Mouse (Mus musculus) spleen, adult 18-20 months (tissue): ENCODE data around the gene Lrsam1.

Experiments used
- DNase-seq, 2 experiments: peaks; one replicate each; pipeline ENCODE4 v3.0.0; 2022; ENCODE audit warnings: mixed read lengths in 2 of 2

The Lrsam1 gene

DNA sequence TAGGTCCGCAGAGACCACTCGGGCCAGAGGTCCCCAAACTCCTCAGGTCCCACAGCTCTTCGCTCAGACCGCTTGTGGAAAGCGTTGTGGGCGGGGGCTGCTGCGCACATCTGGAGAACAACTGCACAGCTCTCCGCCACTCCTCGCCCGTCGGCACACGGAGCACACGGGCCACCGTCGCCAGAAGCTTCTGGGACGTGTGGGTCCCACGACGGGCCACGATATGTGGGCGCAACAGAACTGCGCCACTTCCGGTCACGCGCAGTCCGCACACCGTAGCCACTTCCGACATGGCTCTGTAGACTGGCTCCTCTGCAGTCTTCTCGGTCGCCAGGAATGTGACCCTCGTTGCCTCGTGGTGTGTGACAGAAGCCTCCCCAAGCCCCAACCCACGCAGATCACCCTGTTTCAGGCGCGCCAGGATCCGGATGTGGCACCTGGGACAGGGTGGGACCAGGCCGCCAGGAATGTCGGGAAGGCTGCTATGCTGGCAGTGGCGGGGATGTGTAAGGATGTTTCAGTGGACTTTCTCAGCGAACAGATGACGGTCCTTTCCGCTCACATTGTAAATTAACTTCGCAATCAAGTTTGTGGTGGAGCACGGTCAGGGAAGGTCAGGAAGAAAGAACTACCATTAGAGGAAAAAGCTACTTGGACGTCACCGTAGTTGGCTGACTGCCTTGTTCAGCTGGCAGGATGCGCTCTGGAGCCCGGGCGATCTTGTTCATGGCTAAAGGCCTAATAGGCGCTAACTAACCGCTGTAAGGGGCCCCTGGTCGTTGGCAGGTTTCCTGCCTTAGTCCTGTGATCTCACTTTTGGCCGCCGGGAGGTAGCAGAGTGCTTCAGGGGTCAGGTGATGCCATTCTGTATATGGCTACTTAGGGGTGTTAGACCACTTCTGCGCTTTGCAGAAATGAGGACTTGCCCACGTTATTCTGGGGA lies 5.5 kb upstream of the Lrsam1 start:
- DNase-seq: peak; percentile 76 to 78

DNA sequence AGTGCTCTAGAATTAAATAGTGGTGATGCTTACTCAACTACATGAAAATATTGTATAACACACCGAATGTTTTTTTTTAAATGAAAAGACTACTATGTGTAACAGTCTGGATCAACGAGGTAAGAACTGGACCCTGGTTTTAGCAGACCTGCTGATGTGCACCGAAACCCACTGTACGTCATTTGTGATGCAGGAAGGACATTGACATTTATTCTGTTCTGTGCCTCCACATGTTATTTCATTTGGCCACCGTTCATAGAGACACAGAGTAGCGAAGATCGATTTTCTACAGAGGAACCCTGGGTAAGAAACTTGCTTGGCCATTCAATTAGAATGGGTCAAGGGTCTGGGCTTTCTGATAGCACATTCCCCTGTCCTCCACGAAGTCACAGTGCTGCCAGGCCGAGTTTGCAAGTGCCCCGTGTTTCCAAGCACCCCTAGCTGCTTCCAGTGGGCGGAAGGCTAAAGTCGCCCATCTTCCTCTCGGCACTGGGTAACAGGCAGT lies 4.8 kb upstream of the Lrsam1 start:
- no peak for DNase-seq

DNA sequence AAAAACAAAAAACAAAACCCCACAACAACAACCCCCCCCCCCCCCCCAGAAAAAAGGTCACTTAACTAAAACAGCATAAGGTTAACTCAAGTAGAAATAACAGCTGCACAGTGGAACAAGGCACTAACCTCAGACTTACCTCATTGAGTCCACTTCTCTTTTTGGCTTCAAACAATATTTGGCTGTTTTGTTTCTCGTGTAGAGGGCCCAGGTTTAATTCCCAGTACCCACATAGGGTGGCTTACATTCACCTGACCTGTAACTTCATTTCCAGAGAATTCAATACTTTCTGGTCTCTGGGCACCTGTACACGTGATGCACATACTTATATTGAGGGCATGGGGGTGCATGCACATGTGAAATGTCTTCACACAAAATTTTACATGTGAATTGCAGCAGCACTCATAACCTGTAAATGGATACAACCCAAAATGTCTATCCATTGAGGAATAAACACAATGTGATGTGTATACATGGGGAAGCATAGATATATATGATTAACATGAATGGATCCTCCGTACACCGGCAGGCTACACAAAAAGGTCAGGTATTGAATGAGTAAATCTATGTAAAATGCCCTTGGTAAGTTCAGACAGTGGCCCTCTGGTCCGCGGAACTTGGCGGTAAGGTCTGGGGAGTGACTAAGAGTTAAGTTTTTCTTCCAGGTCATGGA lies 4.2 kb upstream of the Lrsam1 start:
- no peak for DNase-seq

DNA sequence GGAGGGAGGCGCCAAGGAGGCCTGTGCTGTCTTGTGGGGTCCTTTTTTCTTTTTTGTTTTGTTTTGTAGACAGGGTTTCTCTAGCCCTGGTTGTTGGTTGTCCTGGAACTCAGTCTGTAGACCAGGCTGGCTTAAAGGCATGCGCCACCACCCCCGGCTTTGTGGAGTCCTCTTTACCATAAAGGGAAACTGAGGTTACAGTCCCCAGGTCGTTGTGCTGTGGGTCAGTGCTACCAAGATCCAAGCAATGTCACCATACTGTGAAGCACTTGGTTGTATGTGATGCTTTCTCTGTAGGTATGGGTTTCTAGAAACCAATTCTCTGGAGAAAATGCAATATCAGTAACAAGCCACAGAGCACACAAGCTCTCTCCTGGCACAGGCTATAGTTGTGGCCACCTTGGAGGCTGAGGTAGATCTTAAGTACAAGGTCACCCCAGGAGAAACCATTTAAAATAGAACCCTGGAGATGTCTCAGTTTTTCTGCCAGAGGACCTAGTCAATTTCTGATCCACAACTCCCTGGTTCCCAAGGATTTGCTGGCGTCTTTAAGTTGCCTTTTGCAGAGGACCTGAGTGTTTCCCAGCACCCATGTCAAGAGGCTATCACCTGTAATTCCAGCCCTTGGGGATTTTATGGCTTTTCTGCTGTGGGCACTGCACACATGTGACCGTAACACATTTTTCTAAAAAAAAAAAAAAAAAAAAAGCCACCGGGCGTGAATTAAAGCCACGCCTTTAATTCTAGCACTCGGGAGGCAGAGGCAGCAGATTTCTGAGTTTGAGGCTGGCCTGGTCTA lies 3.4 kb upstream of the Lrsam1 start:
- no peak for DNase-seq

DNA sequence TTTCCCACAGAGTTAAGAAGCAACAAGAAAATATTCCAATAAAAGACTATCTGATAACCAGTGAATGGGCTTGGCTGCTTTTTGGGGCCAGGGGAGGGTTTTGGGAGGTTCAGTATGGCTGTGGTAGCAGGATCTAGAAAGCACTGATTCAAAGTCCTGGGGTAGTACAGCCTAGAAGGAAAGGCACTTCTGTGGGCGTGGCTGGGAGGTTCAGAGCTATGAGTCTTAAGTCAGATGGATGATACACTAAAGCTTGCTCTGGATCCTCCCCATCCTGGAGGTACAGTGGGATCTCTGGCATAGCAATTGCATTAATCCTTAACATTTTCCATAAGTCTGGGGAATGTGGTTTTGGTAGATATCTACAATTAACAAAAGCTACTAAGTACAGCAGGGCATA lies 2.6 kb upstream of the Lrsam1 start:
- DNase-seq: no peak

DNA sequence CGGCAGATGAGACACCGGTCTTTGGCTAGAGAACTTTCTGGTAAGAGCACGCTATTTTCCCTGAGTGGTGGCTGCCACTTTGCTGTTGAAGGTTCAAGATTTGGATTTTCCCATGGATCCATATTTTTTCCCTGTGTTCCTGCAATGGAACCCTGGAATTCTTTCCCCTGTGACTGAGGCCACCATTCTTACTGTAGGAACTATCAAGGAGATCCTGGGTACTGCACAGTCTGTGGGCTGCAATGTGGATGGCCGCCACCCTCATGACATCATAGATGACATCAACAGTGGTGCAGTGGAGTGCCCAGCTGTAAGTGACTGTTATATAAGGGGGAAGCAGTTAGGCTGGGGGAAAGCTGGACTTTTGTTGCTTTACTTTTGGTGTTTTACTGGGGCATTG lies 2.1 kb upstream of the Lrsam1 start:
- no peak for DNase-seq

DNA sequence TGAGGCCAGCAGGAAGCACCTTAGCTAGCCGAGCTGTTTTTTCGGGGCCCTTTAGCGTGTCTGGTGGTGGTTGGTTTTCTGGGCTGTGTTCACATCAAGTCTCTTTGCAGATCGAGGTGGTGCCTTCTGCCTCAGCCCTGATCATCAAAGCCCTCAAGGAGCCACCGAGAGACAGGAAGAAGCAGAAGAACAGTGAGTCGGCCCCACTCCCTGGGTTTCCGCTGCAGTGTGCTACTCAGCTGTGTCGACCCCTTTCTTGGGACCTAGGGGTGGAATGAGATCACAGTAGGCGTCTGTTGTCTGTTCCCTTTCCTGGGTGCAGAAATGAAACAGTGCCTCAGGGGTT lies 1.4 kb upstream of the Lrsam1 start:
- DNase-seq: no peak

DNA sequence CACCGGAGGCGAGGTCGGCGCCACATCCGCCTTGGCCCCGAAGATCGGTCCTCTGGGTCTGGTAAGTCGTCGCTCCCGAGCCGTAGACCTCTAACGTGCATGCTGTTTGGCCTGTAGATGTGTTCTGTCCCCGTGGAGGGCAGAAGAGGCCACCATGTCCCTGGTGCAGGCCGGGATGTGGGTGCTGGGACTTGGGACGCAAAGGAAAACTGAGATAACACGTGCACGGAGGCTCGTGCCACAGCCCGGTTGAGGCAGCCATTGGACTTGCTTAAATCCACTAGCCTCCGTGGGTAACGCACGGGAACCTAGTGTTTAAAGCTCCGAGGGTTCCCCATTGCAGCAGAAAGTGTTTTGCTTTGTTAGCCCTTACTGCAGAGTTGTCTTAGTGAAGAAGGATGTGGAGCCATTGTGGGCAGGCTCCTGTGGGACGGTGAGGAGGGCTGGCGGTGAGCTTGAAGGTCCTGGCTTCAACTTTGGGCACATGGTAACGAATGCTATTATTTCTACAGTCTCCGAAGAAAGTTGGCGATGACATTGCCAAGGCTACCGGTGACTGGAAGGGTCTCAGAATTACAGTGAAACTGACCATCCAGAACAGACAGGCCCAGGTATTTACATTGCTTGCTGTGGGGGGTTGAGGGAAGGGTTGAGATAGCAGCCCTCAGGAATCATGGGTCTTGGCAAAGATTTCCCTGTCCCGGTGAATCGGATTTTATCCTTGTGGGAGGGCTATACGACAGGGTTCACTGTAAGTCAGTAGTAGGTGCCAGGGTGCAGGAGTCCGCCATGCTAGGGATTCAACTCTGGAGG lies 854 bp upstream of the Lrsam1 start:
- DNase-seq: no peak

DNA sequence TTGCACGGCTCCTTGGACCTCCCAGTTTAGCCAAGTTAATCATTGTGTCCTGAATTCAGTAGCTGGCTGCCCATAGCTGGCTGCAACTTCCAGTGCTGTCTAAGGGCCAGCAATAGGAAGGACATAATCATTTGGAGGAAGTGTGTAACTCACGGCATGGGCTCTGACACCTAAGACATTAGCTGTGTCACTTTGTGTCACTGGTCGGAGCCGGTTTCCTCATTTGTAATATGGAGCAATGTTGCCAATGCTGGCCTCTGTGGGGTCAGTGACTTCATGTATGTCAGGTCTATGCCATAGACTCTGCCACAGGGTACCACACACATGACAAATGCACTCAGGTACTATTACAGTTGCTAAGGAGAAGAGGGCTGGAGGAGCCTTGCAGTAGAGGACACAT lies 1.1 kb downstream of the Lrsam1 start:
- no peak for DNase-seq

DNA sequence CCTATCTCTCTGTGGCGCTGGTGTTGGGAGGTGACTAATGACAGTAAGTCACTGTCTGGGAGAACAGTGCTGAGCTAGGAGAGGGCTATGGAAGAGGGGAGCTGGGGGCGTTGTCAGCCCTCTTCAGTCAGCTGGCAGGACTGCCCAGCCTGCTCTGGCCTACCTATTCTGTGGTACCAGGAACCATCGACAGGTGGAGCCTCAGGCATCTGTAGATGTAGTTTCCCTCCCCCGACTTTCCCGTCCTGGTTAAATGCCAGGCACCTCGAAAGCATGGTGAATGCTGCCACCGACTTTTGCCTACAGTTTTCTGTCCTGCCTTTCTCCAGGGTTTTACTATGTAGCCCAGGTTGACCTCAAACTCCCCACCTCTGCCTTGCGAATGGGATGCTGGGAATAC lies 4.1 kb downstream of the Lrsam1 start:
- DNase-seq: no peak

DNA sequence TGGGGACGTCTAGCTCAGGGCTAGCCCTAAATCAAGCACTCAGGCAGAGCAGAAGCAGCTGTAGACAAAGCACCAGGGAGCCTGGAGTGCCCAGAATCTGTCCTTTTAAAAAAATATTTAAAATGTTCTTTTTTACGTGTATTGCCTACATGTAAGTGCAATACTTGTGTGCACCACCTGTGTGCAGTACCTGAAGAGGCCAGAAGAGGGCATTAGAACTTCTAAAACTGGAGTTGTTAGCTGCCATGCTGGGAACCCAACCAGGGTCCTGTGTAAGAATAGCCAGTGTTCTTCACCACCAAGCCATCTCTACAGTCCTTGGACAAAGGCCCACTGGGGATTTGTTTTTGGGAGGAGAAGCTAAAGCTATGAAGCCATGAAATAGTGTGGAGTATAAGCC lies 6.8 kb downstream of the Lrsam1 start:
- no peak for DNase-seq

DNA sequence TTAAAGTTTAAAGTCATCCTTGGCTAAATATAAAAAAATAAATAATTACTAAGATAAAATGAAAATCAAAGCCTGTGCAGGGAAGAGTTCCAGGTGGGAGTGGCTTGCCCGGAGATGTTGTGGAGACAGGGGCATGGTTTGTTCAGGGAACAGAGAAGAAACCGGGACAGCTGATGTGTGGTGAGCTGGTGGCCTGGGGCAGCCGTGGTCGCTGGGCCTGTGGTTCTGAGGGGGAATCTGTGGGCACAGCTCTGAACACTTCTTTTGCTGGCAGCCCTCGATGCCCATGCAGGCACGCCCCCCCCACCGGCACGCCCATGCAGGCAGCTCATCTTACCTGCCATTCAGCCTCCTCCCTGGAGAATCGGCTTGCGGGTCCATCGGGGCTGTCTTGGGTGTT lies 14.0 kb downstream of the Lrsam1 start:
- DNase-seq: no peak

DNA sequence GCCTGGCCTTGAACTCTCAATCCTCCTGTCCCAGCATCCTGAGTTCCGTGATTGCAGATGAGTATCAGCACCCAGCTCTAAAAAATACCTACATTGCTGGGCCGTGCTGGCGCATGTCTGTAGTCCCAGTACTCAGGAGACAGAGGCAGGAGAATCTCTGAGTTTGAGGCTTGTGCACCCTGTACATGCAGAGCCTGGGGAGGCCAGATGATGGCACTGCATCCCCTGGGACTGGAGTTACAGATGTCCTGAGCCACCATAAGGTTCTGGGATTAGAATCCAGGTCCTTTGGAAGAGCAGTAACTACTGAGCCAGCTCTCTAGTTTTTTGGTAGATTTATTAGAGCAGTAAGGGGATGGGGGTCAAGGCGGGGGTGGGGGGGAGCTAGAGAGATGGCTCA lies 20.9 kb downstream of the Lrsam1 start:
- no peak for DNase-seq

DNA sequence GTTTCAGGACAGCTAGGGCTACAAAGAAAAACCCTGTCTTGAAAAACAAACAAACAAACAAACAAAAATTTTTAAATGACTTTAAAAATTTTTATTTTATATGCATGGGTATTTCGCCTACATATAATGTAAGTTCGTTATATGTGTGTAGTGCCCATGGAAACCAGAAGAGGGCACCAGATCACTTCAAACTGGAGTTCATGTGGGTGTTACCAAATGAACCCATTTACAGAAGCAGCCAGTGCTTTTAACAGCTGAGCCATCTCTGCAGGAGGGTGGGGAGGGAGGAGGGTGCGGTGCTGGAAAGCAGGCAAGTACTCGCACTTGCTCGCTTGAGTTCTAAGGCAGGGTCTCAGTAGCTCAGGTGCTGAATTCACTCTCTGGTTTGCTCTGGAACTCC lies 22.0 kb downstream of the Lrsam1 start:
- peak in 1 of 2 experiments; percentile 27 for DNase-seq

DNA sequence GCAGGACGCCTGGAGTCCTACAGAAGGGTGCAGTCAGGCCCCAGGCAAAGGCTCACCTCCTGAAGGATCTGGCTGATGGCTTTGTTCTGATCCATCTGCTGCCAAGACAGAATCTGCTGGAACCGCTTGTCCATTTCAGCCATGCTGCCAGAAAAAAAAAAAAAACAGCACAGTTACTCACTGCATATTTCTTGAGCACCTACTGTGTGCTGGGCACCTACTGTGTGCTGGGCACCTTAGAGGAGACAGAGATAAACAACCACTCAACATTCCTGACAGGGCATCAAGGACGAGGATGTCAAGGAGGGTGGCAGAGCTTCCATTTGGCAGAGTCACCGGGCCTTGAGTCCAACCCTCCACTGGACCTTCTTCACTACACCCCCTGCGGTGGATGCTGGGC lies 22.7 kb downstream of the Lrsam1 start:
- no peak for DNase-seq

DNA sequence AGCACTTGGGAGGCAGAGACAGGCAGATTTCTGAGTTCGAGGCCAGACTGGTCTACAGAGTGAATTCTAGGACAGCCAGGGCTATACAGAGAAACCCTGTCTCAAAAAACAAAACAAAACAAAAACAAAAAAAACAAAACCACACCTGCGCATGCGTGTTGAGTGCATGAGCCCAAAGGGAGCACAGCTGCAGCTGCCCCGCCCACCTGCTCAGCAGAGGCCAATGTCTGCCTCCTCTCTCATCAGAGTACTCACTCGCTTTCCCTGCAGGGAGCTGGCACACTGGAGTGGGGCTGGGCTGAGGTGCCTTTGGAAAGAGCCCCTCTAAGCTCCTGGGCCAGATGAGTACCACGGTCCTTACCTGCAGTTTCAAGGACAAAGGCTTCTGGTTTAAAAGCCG lies 29.7 kb downstream of the Lrsam1 start:
- DNase-seq: no peak

DNA sequence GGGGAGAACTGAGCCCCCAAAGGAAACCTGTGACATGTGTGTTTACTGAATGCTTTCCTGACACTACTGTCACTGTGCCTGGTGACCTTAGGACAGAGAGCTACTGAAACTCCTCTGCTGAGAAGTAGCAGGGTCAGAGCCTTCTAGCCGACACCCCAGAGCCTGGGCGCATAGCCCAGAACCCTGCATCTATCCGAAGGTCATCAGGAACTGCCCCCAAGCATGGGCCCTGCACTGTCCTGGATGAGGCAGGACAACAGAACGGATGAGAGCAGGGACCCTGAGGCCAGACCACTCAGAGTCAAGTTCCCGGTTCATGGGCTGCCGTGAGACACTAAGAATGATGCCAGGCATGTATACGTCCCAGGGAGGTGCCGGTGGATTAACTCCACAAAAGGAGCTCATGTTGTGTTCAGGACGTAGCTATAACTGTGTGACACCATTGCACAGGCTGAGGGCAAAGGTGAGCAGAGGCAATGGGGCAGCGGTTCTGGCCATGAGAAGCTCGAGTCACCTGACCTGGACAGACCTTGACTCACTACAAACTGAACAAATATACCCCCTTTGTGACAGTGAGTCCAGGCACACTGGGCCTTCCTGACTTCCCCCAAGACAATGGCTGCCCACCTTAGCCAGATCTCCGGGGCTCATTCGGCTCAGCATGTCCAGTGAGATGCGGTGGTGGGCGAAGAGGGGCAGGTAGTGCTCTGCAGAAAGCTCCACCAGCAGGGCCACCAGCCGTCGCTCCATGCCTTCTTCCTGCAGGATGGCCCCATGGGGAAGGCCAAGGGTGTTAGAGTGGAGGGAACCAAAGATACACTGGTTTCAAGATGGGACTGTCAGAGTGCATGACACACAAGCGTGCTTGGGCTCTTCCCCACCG lies 32.2 kb downstream of the Lrsam1 start:
- DNase-seq: no peak

DNA sequence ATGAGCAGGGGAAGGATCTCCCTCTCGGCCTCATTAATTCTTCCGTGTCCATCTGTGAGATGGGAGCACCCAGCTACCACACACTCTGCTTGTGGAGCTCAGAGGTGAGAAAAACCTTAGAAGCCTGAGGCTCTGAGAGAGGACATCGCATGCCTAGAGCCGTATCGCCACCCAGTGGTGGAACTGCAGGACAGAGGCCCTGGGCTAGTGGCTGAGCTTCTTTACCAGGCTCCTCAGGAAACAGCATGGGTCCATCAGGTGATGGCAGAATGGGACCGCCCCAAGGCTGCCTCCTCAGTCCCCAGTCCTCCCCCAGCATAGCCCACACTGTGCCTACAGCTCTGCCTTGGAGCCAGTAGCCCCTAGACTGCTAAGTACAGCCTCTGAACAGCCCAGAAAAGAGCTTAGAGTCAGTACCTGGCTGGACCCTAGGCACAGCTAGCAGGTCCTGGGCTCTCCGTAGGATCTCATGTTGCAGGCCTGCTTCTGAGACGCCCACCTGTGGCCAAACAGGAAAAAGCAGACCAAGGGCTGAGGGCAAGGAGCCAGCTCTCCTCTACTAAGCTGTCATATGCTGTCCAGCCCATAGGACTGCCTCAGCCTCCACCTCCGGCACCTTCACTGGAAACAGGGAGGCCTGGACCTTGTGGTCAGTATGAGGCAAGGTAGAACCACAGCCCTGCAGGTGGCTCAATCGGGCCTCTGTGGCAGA lies 33.0 kb downstream of the Lrsam1 start:
- peak; percentile 23 to 46 for DNase-seq

DNA sequence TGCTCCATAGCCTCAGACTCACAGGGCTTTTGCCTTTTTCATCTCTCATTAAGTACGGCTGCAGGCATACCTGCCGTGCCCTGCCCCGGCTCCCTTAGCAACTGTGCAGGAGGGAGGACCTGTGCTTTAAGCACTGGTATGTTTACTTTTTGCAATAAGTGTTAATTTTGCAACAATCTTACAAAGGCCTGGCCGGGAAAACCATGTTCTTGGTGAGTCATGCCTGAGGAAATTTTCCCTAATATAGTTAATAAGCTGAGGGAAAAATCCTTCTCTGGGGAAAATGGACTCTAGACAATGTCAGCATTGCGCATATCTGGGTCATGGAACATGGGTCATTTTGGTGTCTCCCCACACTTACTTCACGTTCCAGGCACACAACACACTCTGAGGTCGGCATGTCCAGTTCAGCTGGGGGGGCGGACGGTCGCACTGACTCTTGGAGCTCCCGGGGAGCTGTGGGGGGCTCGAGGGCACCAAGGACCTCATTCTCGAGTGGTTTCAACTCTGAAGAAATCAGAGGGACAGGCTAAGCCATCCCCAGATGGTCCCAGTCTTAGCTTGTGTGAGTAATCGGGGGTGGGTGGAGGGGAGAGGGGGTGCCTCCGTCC lies 33.7 kb downstream of the Lrsam1 start:
- no peak for DNase-seq

DNA sequence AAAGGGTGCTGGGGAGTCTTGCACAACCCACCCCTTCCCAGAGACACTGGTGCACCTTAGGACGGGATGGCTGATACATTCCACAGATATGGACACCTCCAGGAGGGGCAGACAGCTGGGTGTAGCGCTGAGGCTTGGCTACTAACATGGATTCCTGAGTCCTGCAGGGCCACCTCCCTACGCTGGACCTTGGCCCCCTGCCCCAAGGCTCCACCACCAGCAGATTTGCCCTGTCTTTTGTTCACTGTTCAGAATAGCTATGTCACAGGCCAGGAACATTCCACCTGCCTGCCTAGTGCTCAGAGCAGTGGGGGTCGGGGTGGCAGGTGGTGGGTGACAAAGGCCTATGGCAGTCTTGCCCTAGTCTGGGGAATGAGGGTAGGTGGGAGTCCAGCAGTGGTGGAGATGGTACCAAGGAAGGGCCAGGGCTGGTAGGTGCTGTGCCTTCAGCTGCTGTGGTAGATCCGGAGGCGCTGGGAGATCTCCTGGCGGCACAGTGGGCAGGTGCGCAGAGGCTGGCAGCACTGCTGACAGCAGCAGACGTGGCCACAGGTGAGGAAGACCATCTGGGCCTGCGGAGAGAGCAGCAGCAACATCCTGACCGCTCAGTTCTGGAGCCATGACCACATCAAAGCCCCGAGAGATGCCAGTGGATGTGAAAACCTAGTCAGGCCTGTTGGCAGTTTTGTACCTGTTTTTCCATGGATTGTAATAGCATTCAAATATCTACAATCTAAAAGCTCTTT lies 34.9 kb downstream of the Lrsam1 start:
- no peak for DNase-seq
